Mouse (Mus musculus) liver, embryonic 14.5 days (tissue): Measurements from ENCODE around the gene Sapcd2. TPM values are rescaled to one million over a fixed set of nuclear protein-coding genes. Genes with fewer than 3 reads are reported as not detected.

Source experiments
- ATAC-seq: fragments of 200-750 bp; cut with Nextera tagmentation; 2 replicates; pipeline ENCODE4 v1.8.0; 2017; ENCODE audit warnings: moderate number of reproducible peaks, mild to moderate bottlenecking, moderate library complexity; ENCODE audit not compliant: insufficient read depth
- DNase-seq, 3 experiments: peaks; one replicate each; pipeline ENCODE4 v3.0.0-alpha.2; 2012 to 2013; ENCODE audit warnings: low read depth in 3 of 3, low spot score in 3 of 3
- H3K27ac ChIP-seq: fragments of 300-500 bp; sonication (generic); 2 replicates; pipeline ENCODE4 v1.5.1; 2014; ENCODE audit warnings: moderate library complexity, mild to moderate bottlenecking, control low read depth, inconsistent platforms
- H3K27me3 ChIP-seq: fragments of 300-500 bp; sonication (generic); 2 replicates; pipeline ENCODE4 v1.6.1; 2014; ENCODE audit warnings: mild to moderate bottlenecking, low read length, moderate library complexity; ENCODE audit not compliant: control insufficient read depth, insufficient read depth
- H3K36me3 ChIP-seq: fragments of 300-500 bp; sonication (generic); replicated peaks from 2 replicates; pipeline ENCODE4 v1.6.1; 2014; ENCODE audit warnings: low read depth; ENCODE audit not compliant: control insufficient read depth, insufficient read depth
- H3K4me1 ChIP-seq, 2 experiments: fragments of 200-500 bp in 1 of 2; fragments of 300-500 bp in 1 of 2; sonication (generic) in 1 of 2; replicated peaks; 2 replicates each; pipeline ENCODE4 v1.6.1; 2012 to 2014; ENCODE audit warnings: antibody characterized with exemption in 1 of 2, inconsistent platforms in 1 of 2, low read length in 1 of 2; ENCODE audit not compliant: control insufficient read depth in 2 of 2, insufficient read depth in 2 of 2
- H3K4me2 ChIP-seq: fragments of 300-500 bp; sonication (generic); 2 replicates; pipeline ENCODE4 v1.6.1; 2014; ENCODE audit warnings: low read depth, mild to moderate bottlenecking, control low read depth, moderate library complexity
- H3K4me3 ChIP-seq, 2 experiments: fragments of 200-500 bp in 1 of 2; fragments of 300-500 bp in 1 of 2; sonication (generic) in 1 of 2; 2 replicates each; pipeline ENCODE4 v1.5.1; 2012 to 2014; ENCODE audit warnings: low read depth in 2 of 2, low read length in 2 of 2, mild to moderate bottlenecking in 2 of 2, control low read depth in 1 of 2, inconsistent platforms in 1 of 2, moderate library complexity in 1 of 2; ENCODE audit not compliant: insufficient read depth in 1 of 2
- H3K9ac ChIP-seq: fragments of 300-500 bp; sonication (generic); replicated peaks from 2 replicates; pipeline ENCODE4 v1.6.1; 2014; ENCODE audit warnings: mild to moderate bottlenecking, control low read depth, moderate library complexity
- H3K9me3 ChIP-seq: fragments of 300-500 bp; sonication (generic); 2 replicates; pipeline ENCODE4 v1.6.1; 2016; ENCODE audit warnings: low read length, mixed read lengths; ENCODE audit not compliant: control insufficient read depth
- CTCF ChIP-seq: IDR thresholded peaks from 2 replicates; pipeline ENCODE4 v1.5.1; 2016; ENCODE audit warnings: antibody characterized with exemption, low read depth, control low read depth
- EP300 ChIP-seq: IDR thresholded peaks from 2 replicates; pipeline ENCODE4 v1.6.1; 2016; ENCODE audit warnings: antibody characterized with exemption, low read depth
- WGBS: fragments of 180-500 bp; shearing (Covaris S2); extraction: QIAGEN DNeasy Blood & Tissue Kit; methylation state at CpG from one replicate; pipeline ENCODE4 v1.1.7; 2014; ENCODE audit not compliant: insufficient replicate concordance; 5-methylcytosine and 5-hydroxymethylcytosine counted together
- polyA plus RNA-seq, 2 experiments: library from polyadenylated mRNA; depleted of rRNA in 1 of 2; stranded (reverse) in 1 of 2; unstranded in 1 of 2; fragments of >200 nt; fragmentation: Nextera tagmentation in 1 of 2; extraction: Ambion mirVana in 1 of 2; gene quantifications; 2 replicates each; pipeline versions ENCODE4 v1.2.1 to v1.2.3; 2012 to 2014

Gene Sapcd2
- polyA plus RNA-seq, 2 experiments, result 17.9 to 20.1 TPM

DNA sequence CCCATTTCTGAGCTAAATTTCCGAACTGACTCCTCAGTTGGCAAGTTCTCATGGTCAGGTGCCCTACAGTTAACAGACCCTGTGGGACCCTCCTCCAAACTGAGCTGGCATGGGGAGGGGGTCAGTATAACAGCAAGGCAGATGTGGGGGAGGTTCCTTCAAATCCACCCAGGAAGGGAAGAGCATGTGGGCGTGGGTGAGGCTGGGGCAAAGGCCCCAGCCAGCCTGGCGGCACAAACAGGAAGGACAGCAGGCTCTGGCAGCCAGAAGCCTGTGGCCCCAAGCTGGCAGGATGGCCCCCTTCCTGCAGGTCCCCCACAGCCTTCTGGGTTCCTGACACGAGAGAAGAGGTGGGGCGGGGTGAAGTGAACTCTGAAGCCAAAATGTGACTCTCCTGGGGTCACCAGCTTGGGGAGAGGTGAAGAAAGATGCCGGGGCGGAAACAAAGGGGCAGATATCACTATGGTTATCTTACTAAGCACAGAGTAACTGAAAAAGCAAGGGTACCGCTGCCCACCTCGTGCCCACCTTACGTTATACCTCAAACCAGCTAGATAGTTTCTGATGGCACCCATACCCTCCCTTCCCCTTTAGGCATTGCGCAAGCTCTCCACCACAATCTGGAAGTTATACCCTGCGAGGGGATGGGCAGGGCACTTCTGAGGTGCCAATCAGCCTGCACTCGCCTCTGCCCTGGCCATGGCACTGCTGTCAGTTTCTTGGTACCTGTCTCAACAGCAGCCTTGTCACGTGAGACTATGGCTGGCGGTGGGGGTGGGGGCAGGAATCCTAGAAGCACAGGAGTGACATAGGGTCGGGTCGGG is 50.7 kb downstream of the Sapcd2 start, which contains the start of gene Fut7:
Gene Fut7 (plus strand): TSS at position 681 of the 824 bp plus-strand sequence.
- H3K27ac ChIP-seq, result no peak within 1 kb of the TSS

GRCm38 (mm10) chr2:25423626-25424025 is 51.5 kb downstream of the Sapcd2 start:
- no peak overlapping the region for H3K27ac ChIP-seq
- H3K4me2 ChIP-seq, result no peak overlapping the region
- DNase-seq, result no peak
- ATAC-seq, result no peak
- WGBS, result 40% methylated on average over 1 of the region's 1 CpGs
- no peak for TF ChIP-seq EP300
- no peak for TF ChIP-seq CTCF
- no peak overlapping the region for H3K4me3 ChIP-seq
- no peaks in the 10 kb centered on the region for H3K27me3 ChIP-seq
- no peaks in the 10 kb centered on the region for H3K4me1 ChIP-seq
- H3K36me3 ChIP-seq, result no peaks in the 10 kb centered on the region
- H3K9ac ChIP-seq, result no peak overlapping the region
- H3K9me3 ChIP-seq, result no peaks in the 10 kb centered on the region

More for the DNA sequence above, 50.7 kb downstream of the Sapcd2 start, which contains the start of gene Fut7:
- Histone ChIP-seq H3K9me3 (no peaks in the 10 kb centered on the region), H3K4me1 (no peaks in the 10 kb centered on the region), H3K27me3 (no peaks in the 10 kb centered on the region), H3K4me3 (no peak within 1 kb of the TSS), H3K36me3 (no peaks in the 10 kb centered on the region), H3K9ac (no peak within 1 kb of the TSS), H3K4me2 (no peak within 1 kb of the TSS)
- TF ChIP-seq CTCF, result no peak
- 25% methylated on average over 17 of the region's 17 CpGs for WGBS
- no peak for ATAC-seq
- no peak for DNase-seq

DNA sequence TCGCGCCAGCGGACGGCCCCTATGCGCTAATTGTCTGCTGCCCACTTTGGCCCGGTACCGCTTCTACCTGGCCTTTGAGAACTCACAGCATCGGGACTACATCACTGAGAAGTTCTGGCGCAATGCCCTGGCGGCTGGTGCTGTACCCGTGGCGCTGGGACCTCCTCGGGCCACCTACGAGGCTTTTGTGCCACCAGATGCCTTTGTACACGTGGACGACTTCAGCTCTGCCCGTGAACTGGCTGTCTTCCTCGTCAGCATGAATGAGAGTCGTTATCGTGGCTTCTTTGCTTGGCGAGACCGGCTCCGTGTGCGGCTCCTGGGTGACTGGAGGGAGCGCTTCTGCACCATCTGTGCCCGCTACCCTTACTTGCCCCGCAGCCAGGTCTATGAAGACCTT is 53.4 kb downstream of the Sapcd2 start:
- 63% methylated on average over 27 of the region's 27 CpGs for WGBS
- no peak for TF ChIP-seq CTCF
- TF ChIP-seq EP300, result no peak
- Histone ChIP-seq H3K9me3 (no peaks in the 10 kb centered on the region), H3K9ac (no peak overlapping the region), H3K27ac (no peak overlapping the region), H3K4me1 (no peaks in the 10 kb centered on the region), H3K27me3 (peaks cover 7% of the 10 kb centered on the region), H3K36me3 (no peaks in the 10 kb centered on the region), H3K4me2 (no peak overlapping the region), H3K4me3 (no peak overlapping the region)
- ATAC-seq (no peak), DNase-seq (no peak)

GRCm38 (mm10) chr2:25426721-25427191 is 54.6 kb downstream of the Sapcd2 start:
- TF ChIP-seq EP300 (no peak), CTCF (peak; percentile 95)
- peaks cover 7% of the 10 kb centered on the region for H3K27me3 ChIP-seq
- H3K36me3 ChIP-seq, result no peaks in the 10 kb centered on the region
- ATAC-seq (no peak), DNase-seq (peak; percentile 50 to 59 (median 56))
- no peaks in the 10 kb centered on the region for H3K4me1 ChIP-seq
- WGBS, result 8% methylated on average over 5 of the region's 5 CpGs
- H3K4me2 ChIP-seq, result no peak overlapping the region
- H3K9ac ChIP-seq, result no peak overlapping the region
- no peak overlapping the region for H3K4me3 ChIP-seq
- no peak overlapping the region for H3K27ac ChIP-seq
- H3K9me3 ChIP-seq, result no peaks in the 10 kb centered on the region

DNA sequence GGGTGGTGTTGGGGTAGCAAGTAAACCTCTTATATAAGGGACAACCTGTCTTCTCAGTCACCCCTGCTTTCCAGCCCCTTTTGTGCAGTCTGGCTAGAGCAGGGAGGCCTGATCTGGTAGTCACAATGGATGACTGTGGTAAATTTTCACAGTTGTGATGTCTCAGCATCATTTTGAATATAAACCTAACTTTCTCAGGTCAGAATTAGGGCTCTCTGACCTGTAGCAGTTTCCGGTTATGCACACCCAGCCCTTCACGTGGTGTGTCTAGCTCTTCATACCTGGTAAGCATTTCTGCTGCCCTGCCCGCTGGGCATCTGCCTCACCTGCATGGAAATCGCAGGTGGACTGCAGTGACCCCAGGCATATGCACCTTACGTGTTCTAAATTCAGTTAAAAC is 55.1 kb downstream of the Sapcd2 start:
- no peak overlapping the region for H3K4me2 ChIP-seq
- no peak overlapping the region for H3K4me3 ChIP-seq
- TF ChIP-seq EP300, result no peak
- no peak for TF ChIP-seq CTCF
- H3K27me3 ChIP-seq, result peaks cover 7% of the 10 kb centered on the region
- no peaks in the 10 kb centered on the region for H3K9me3 ChIP-seq
- DNase-seq, result no peak
- H3K36me3 ChIP-seq, result no peaks in the 10 kb centered on the region
- H3K27ac ChIP-seq, result no peak overlapping the region
- no peak for ATAC-seq
- H3K9ac ChIP-seq, result no peak overlapping the region
- no peaks in the 10 kb centered on the region for H3K4me1 ChIP-seq
- 77% methylated on average over 5 of the region's 5 CpGs for WGBS

Other genes starting within 250 kb of the Sapcd2 start
Only the 30 nearest of the 39 such genes appear.
- gene Nelfb, start 160.8 kb upstream of the Sapcd2 start, polyA plus RNA-seq (2012; rRNA removed), result 18.7 and 21.3 TPM in 2 replicates
- 23.7 and 27.3 TPM in 2 replicates for gene Nelfb, start 160.8 kb upstream of the Sapcd2 start, polyA plus RNA-seq (2014; fragmentation: Nextera tagmentation; extraction: Ambion mirVana)
- gene Stpg3, start 157.7 kb upstream of the Sapcd2 start, polyA plus RNA-seq (2012; rRNA removed), result not detected in 2 replicates
- not detected in 2 replicates for gene Stpg3, start 157.7 kb upstream of the Sapcd2 start, polyA plus RNA-seq (2014; fragmentation: Nextera tagmentation; extraction: Ambion mirVana)
- gene Fam166a, start 153.6 kb upstream of the Sapcd2 start, polyA plus RNA-seq (2012; rRNA removed), result 0.04 TPM in 1 of 2 replicates, not detected in the other
- gene Fam166a, start 153.6 kb upstream of the Sapcd2 start, polyA plus RNA-seq (2014; fragmentation: Nextera tagmentation; extraction: Ambion mirVana), result 0.96 TPM in 1 of 2 replicates, not detected in the other
- 571 and 676 TPM in 2 replicates for gene Tubb4b, start 147.6 kb upstream of the Sapcd2 start, polyA plus RNA-seq (2012; rRNA removed)
- 561 and 604 TPM in 2 replicates for gene Tubb4b, start 147.6 kb upstream of the Sapcd2 start, polyA plus RNA-seq (2014; fragmentation: Nextera tagmentation; extraction: Ambion mirVana)
- gene Slc34a3, start 138.0 kb upstream of the Sapcd2 start, polyA plus RNA-seq (2012; rRNA removed), result 0.01 and 0.05 TPM in 2 replicates
- gene Slc34a3, start 138.0 kb upstream of the Sapcd2 start, polyA plus RNA-seq (2014; fragmentation: Nextera tagmentation; extraction: Ambion mirVana), result not detected in 2 replicates
- gene Rnf224, start 135.5 kb upstream of the Sapcd2 start, polyA plus RNA-seq (2012; rRNA removed), result not detected in 2 replicates
- not detected in 2 replicates for gene Rnf224, start 135.5 kb upstream of the Sapcd2 start, polyA plus RNA-seq (2014; fragmentation: Nextera tagmentation; extraction: Ambion mirVana)
- 0.93 and 1.3 TPM in 2 replicates for gene Rnf208, start 130.1 kb upstream of the Sapcd2 start, polyA plus RNA-seq (2012; rRNA removed)
- 0.09 and 0.16 TPM in 2 replicates for gene Rnf208, start 130.1 kb upstream of the Sapcd2 start, polyA plus RNA-seq (2014; fragmentation: Nextera tagmentation; extraction: Ambion mirVana)
- not detected in 2 replicates for gene Cysrt1, start 129.9 kb upstream of the Sapcd2 start, polyA plus RNA-seq (2012; rRNA removed)
- gene Cysrt1, start 129.9 kb upstream of the Sapcd2 start, polyA plus RNA-seq (2014; fragmentation: Nextera tagmentation; extraction: Ambion mirVana), result not detected in 2 replicates
- 5.4 and 5.6 TPM in 2 replicates for gene AL732309.1, start 125.5 kb upstream of the Sapcd2 start, polyA plus RNA-seq (2012; rRNA removed)
- gene AL732309.1, start 125.5 kb upstream of the Sapcd2 start, polyA plus RNA-seq (2014; fragmentation: Nextera tagmentation; extraction: Ambion mirVana), result 1.4 and 1.9 TPM in 2 replicates
- gene Tmem203, start 116.9 kb upstream of the Sapcd2 start, polyA plus RNA-seq (2012; rRNA removed), result 8.8 and 12.4 TPM in 2 replicates
- 8.8 and 9.4 TPM in 2 replicates for gene Tmem203, start 116.9 kb upstream of the Sapcd2 start, polyA plus RNA-seq (2014; fragmentation: Nextera tagmentation; extraction: Ambion mirVana)
- 1.6 and 2.6 TPM in 2 replicates for gene Tprn, start 109.7 kb upstream of the Sapcd2 start, polyA plus RNA-seq (2012; rRNA removed)
- 2.4 and 3.2 TPM in 2 replicates for gene Tprn, start 109.7 kb upstream of the Sapcd2 start, polyA plus RNA-seq (2014; fragmentation: Nextera tagmentation; extraction: Ambion mirVana)
- 65.8 and 76.0 TPM in 2 replicates for gene Ssna1, start 99.9 kb upstream of the Sapcd2 start, polyA plus RNA-seq (2012; rRNA removed)
- 145 and 155 TPM in 2 replicates for gene Ssna1, start 99.9 kb upstream of the Sapcd2 start, polyA plus RNA-seq (2014; fragmentation: Nextera tagmentation; extraction: Ambion mirVana)
- 20.5 and 23.8 TPM in 2 replicates for gene Anapc2, start 99.8 kb upstream of the Sapcd2 start, polyA plus RNA-seq (2012; rRNA removed)
- gene Anapc2, start 99.8 kb upstream of the Sapcd2 start, polyA plus RNA-seq (2014; fragmentation: Nextera tagmentation; extraction: Ambion mirVana), result 30.2 TPM in 2 replicates
- not detected in 2 replicates for gene Tmem210, start 84.2 kb upstream of the Sapcd2 start, polyA plus RNA-seq (2012; rRNA removed)
- gene Tmem210, start 84.2 kb upstream of the Sapcd2 start, polyA plus RNA-seq (2014; fragmentation: Nextera tagmentation; extraction: Ambion mirVana), result not detected in 2 replicates
- not detected in 2 replicates for gene Lrrc26, start 82.4 kb upstream of the Sapcd2 start, polyA plus RNA-seq (2012; rRNA removed)
- not detected in 2 replicates for gene Lrrc26, start 82.4 kb upstream of the Sapcd2 start, polyA plus RNA-seq (2014; fragmentation: Nextera tagmentation; extraction: Ambion mirVana)
- 0.02 and 0.05 TPM in 2 replicates for gene Grin1, start 53.1 kb upstream of the Sapcd2 start, polyA plus RNA-seq (2012; rRNA removed)
- gene Grin1, start 53.1 kb upstream of the Sapcd2 start, polyA plus RNA-seq (2014; fragmentation: Nextera tagmentation; extraction: Ambion mirVana), result 0.06 and 0.14 TPM in 2 replicates
- gene Man1b1, start 40.0 kb upstream of the Sapcd2 start, polyA plus RNA-seq (2012; rRNA removed), result 5.3 and 6.6 TPM in 2 replicates
- gene Man1b1, start 40.0 kb upstream of the Sapcd2 start, polyA plus RNA-seq (2014; fragmentation: Nextera tagmentation; extraction: Ambion mirVana), result 25.4 and 28.2 TPM in 2 replicates
- 9.3 and 10.6 TPM in 2 replicates for gene Dpp7, start 16.0 kb upstream of the Sapcd2 start, polyA plus RNA-seq (2012; rRNA removed)
- 9.4 and 12.8 TPM in 2 replicates for gene Dpp7, start 16.0 kb upstream of the Sapcd2 start, polyA plus RNA-seq (2014; fragmentation: Nextera tagmentation; extraction: Ambion mirVana)
- 2.9 and 3.8 TPM in 2 replicates for gene Uap1l1, start 6.6 kb upstream of the Sapcd2 start, polyA plus RNA-seq (2012; rRNA removed)
- gene Uap1l1, start 6.6 kb upstream of the Sapcd2 start, polyA plus RNA-seq (2014; fragmentation: Nextera tagmentation; extraction: Ambion mirVana), result 9.3 and 14.1 TPM in 2 replicates
- gene Entpd2, start 23.6 kb downstream of the Sapcd2 start, polyA plus RNA-seq (2012; rRNA removed), result 0.18 and 0.30 TPM in 2 replicates
- gene Entpd2, start 23.6 kb downstream of the Sapcd2 start, polyA plus RNA-seq (2014; fragmentation: Nextera tagmentation; extraction: Ambion mirVana), result 0.23 TPM in 1 of 2 replicates, not detected in the other
- 3.4 and 3.9 TPM in 2 replicates for gene Npdc1, start 27.0 kb downstream of the Sapcd2 start, polyA plus RNA-seq (2012; rRNA removed)
- 2.4 and 2.7 TPM in 2 replicates for gene Npdc1, start 27.0 kb downstream of the Sapcd2 start, polyA plus RNA-seq (2014; fragmentation: Nextera tagmentation; extraction: Ambion mirVana)
- gene Fut7, start 50.9 kb downstream of the Sapcd2 start, polyA plus RNA-seq (2012; rRNA removed), result 0.55 and 0.58 TPM in 2 replicates
- 0.34 and 0.90 TPM in 2 replicates for gene Fut7, start 50.9 kb downstream of the Sapcd2 start, polyA plus RNA-seq (2014; fragmentation: Nextera tagmentation; extraction: Ambion mirVana)
- gene Abca2, start 56.4 kb downstream of the Sapcd2 start, polyA plus RNA-seq (2012; rRNA removed), result 2.4 and 2.5 TPM in 2 replicates
- 0.91 and 1.1 TPM in 2 replicates for gene Abca2, start 56.4 kb downstream of the Sapcd2 start, polyA plus RNA-seq (2014; fragmentation: Nextera tagmentation; extraction: Ambion mirVana)
- gene Clic3, start 84.5 kb downstream of the Sapcd2 start, polyA plus RNA-seq (2012; rRNA removed), result 0.08 and 0.32 TPM in 2 replicates
- 0.18 and 0.27 TPM in 2 replicates for gene Clic3, start 84.5 kb downstream of the Sapcd2 start, polyA plus RNA-seq (2014; fragmentation: Nextera tagmentation; extraction: Ambion mirVana)
- gene Paxx, start 88.8 kb downstream of the Sapcd2 start, polyA plus RNA-seq (2012; rRNA removed), result 7.9 and 9.2 TPM in 2 replicates
- 6.3 and 7.3 TPM in 2 replicates for gene Paxx, start 88.8 kb downstream of the Sapcd2 start, polyA plus RNA-seq (2014; fragmentation: Nextera tagmentation; extraction: Ambion mirVana)
- 0.47 and 0.96 TPM in 2 replicates for gene Ptgds, start 97.7 kb downstream of the Sapcd2 start, polyA plus RNA-seq (2012; rRNA removed)
- gene Ptgds, start 97.7 kb downstream of the Sapcd2 start, polyA plus RNA-seq (2014; fragmentation: Nextera tagmentation; extraction: Ambion mirVana), result 0.17 TPM in 1 of 2 replicates, not detected in the other
- gene Lcn12, start 121.6 kb downstream of the Sapcd2 start, polyA plus RNA-seq (2012; rRNA removed), result not detected in 2 replicates
- not detected in 2 replicates for gene Lcn12, start 121.6 kb downstream of the Sapcd2 start, polyA plus RNA-seq (2014; fragmentation: Nextera tagmentation; extraction: Ambion mirVana)
- 6.2 and 8.1 TPM in 2 replicates for gene Fbxw5, start 128.4 kb downstream of the Sapcd2 start, polyA plus RNA-seq (2012; rRNA removed)
- 18.3 and 20.4 TPM in 2 replicates for gene Fbxw5, start 128.4 kb downstream of the Sapcd2 start, polyA plus RNA-seq (2014; fragmentation: Nextera tagmentation; extraction: Ambion mirVana)
- gene C8g, start 129.4 kb downstream of the Sapcd2 start, polyA plus RNA-seq (2012; rRNA removed), result 26.7 and 31.2 TPM in 2 replicates
- gene C8g, start 129.4 kb downstream of the Sapcd2 start, polyA plus RNA-seq (2014; fragmentation: Nextera tagmentation; extraction: Ambion mirVana), result 53.1 and 57.9 TPM in 2 replicates
- gene Traf2, start 174.6 kb downstream of the Sapcd2 start, polyA plus RNA-seq (2012; rRNA removed), result 5.2 and 5.9 TPM in 2 replicates
- 12.3 and 14.4 TPM in 2 replicates for gene Traf2, start 174.6 kb downstream of the Sapcd2 start, polyA plus RNA-seq (2014; fragmentation: Nextera tagmentation; extraction: Ambion mirVana)